Mouse (Mus musculus) ES-Bruce4 (cell line): Measurements from ENCODE around the gene Ube2q1. TPM values are rescaled to one million over a fixed set of nuclear protein-coding genes. Genes with fewer than 3 reads are reported as not detected.

Source experiments
- H3K27ac ChIP-seq: 2 replicates; pipeline ENCODE4 v1.5.1; 2012; ENCODE audit warnings: low read length, inconsistent platforms; ENCODE audit not compliant: insufficient read depth
- H3K27me3 ChIP-seq: 2 replicates; pipeline ENCODE4 v1.6.1; 2012; ENCODE audit warnings: mild to moderate bottlenecking, low read length, inconsistent platforms; ENCODE audit not compliant: control insufficient read depth, poor library complexity, insufficient read depth, severe bottlenecking
- H3K36me3 ChIP-seq: 2 replicates; pipeline ENCODE4 v1.6.1; 2012; ENCODE audit warnings: inconsistent platforms, mild to moderate bottlenecking, low read length, moderate library complexity; ENCODE audit not compliant: control insufficient read depth, poor library complexity, insufficient read depth, severe bottlenecking
- H3K4me1 ChIP-seq: one replicate; pipeline ENCODE4 v1.8.1; 2011; ENCODE audit warnings: low read length; ENCODE audit not compliant: control insufficient read depth, insufficient read depth
- H3K4me3 ChIP-seq: 2 replicates; pipeline ENCODE4 v1.5.1; 2011; ENCODE audit warnings: low read depth, mild to moderate bottlenecking, low read length
- H3K9ac ChIP-seq: 2 replicates; pipeline ENCODE4 v1.6.1; 2012; ENCODE audit warnings: low read depth, mild to moderate bottlenecking, inconsistent platforms; ENCODE audit not compliant: poor library complexity, severe bottlenecking
- H3K9me3 ChIP-seq: replicated peaks from 2 replicates; pipeline ENCODE4 v1.6.1; 2012; ENCODE audit warnings: mild to moderate bottlenecking, low read length, inconsistent platforms; ENCODE audit not compliant: control insufficient read depth, poor library complexity, insufficient read depth, severe bottlenecking
- CTCF ChIP-seq: IDR thresholded peaks from one replicate; pipeline ENCODE4 v1.8.1; 2011; ENCODE audit warnings: low read depth, low read length
- EP300 ChIP-seq: IDR thresholded peaks from 2 replicates; pipeline ENCODE4 v1.6.1; 2011; ENCODE audit warnings: low read depth, low read length; ENCODE audit not compliant: insufficient read depth
- POLR2A ChIP-seq: IDR thresholded peaks from one replicate; pipeline ENCODE4 v1.8.1; 2011; ENCODE audit warnings: low read length; ENCODE audit not compliant: insufficient read depth
- polyA plus RNA-seq: library from polyadenylated mRNA; stranded (reverse); fragments of >200 nt; gene quantifications from 2 replicates; pipeline ENCODE4 v1.2.4, GENCODE M21; 2011; ENCODE audit warnings: low read depth; ENCODE audit not compliant: missing spikeins, insufficient read depth, insufficient read length

Ube2q1 gene
- polyA plus RNA-seq, 1 experiment, result 104 TPM

GRCm38 (mm10) chr3:89808638-89809037 lies 35.2 kb downstream of the Ube2q1 start:
- Histone ChIP-seq H3K4me3 (no peak overlapping the region), H3K4me1 (peaks cover 5% of the 10 kb centered on the region), H3K36me3 (no peaks in the 10 kb centered on the region), H3K27ac (0 out of 2 replicates have a peak overlapping the region, but pooled peaks have one; percentile 35), H3K9ac (0 out of 2 replicates have a peak overlapping the region, but pooled peaks have one; percentile 14), H3K27me3 (no peaks in the 10 kb centered on the region), H3K9me3 (no peaks in the 10 kb centered on the region)
- TF ChIP-seq POLR2A (no peak), EP300 (no peak), CTCF (no peak)

GRCm38 (mm10) chr3:89810841-89811240 lies 37.4 kb downstream of the Ube2q1 start:
- Histone ChIP-seq H3K4me3 (no peak overlapping the region), H3K27ac (no peak overlapping the region), H3K4me1 (peaks cover 5% of the 10 kb centered on the region), H3K27me3 (no peaks in the 10 kb centered on the region), H3K36me3 (no peaks in the 10 kb centered on the region), H3K9me3 (no peaks in the 10 kb centered on the region), H3K9ac (no peak overlapping the region)
- TF ChIP-seq EP300, result no peak
- TF ChIP-seq CTCF, result no peak
- TF ChIP-seq POLR2A, result no peak

GRCm38 (mm10) chr3:89812166-89812565 lies 38.8 kb downstream of the Ube2q1 start:
- H3K27ac ChIP-seq, result no peak overlapping the region
- TF ChIP-seq EP300, result no peak
- no peak for TF ChIP-seq POLR2A
- TF ChIP-seq CTCF, result no peak

GRCm38 (mm10) chr3:89814051-89814450 lies 40.6 kb downstream of the Ube2q1 start:
- Histone ChIP-seq H3K36me3 (no peaks in the 10 kb centered on the region), H3K4me3 (no peak overlapping the region), H3K4me1 (peaks cover 2% of the 10 kb centered on the region), H3K9me3 (no peaks in the 10 kb centered on the region), H3K9ac (no peak overlapping the region), H3K27ac (no peak overlapping the region), H3K27me3 (no peaks in the 10 kb centered on the region)
- TF ChIP-seq CTCF (peak; percentile 34), POLR2A (no peak), EP300 (no peak)

More at GRCm38 (mm10) chr3:89812166-89812565, 38.8 kb downstream of the Ube2q1 start:
- H3K4me3 ChIP-seq, result no peak overlapping the region
- peaks cover 5% of the 10 kb centered on the region for H3K4me1 ChIP-seq
- no peaks in the 10 kb centered on the region for H3K36me3 ChIP-seq
- H3K9ac ChIP-seq, result no peak overlapping the region
- no peaks in the 10 kb centered on the region for H3K27me3 ChIP-seq
- H3K9me3 ChIP-seq, result no peaks in the 10 kb centered on the region

- Histone ChIP-seq H3K36me3 (no peaks in the 10 kb centered on the region), H3K27me3 (no peaks in the 10 kb centered on the region), H3K4me3 (no peak overlapping the region), H3K9me3 (no peaks in the 10 kb centered on the region), H3K4me1 (no peaks in the 10 kb centered on the region), H3K27ac (no peak overlapping the region), H3K9ac (no peak overlapping the region)
- TF ChIP-seq CTCF, result peak; percentile 82
- no peak for TF ChIP-seq EP300
Measured at GRCm38 (mm10) chr3:89817056-89817455, 43.6 kb downstream of the Ube2q1 start.

GRCm38 (mm10) chr3:89818605-89819004 lies 45.2 kb downstream of the Ube2q1 start:
- Histone ChIP-seq H3K4me1 (peaks cover 2% of the 10 kb centered on the region), H3K4me3 (no peak overlapping the region), H3K27ac (no peak overlapping the region), H3K27me3 (no peaks in the 10 kb centered on the region), H3K9me3 (no peaks in the 10 kb centered on the region), H3K9ac (no peak overlapping the region), H3K36me3 (no peaks in the 10 kb centered on the region)
- TF ChIP-seq CTCF (no peak), POLR2A (no peak), EP300 (no peak)
